Mouse (Mus musculus) liver, postnatal 0 days (tissue): Measurements from ENCODE around the gene Comt.

ENCODE experiments used
- CTCF ChIP-seq: sonication (generic); IDR thresholded peaks from 2 replicates; pipeline ENCODE4 v1.5.1; 2016; ENCODE audit warnings: antibody characterized with exemption, low read depth
- EP300 ChIP-seq: IDR thresholded peaks from 2 replicates; pipeline ENCODE4 v1.6.1; 2016; ENCODE audit warnings: antibody characterized with exemption, low read depth, mild to moderate bottlenecking

- TF ChIP-seq CTCF: no peak
- TF ChIP-seq EP300: peak; percentile 51; the same call in 1 of the 2 replicates
Observed at GRCm38 (mm10) chr16:18419603-18420026, 7.0 kb downstream of the Comt start.
